Mouse (Mus musculus) small intestine, adult 2 months (tissue): Measurements from ENCODE around the gene Ikzf3.

Source experiments
- CTCF ChIP-seq: fragments of 200-500 bp; IDR thresholded peaks from 2 replicates; pipeline ENCODE4 v1.5.1; 2012; ENCODE audit warnings: low read depth, mild to moderate bottlenecking, control low read depth, inconsistent platforms, low read length, moderate library complexity, mixed read lengths; ENCODE audit not compliant: insufficient replicate concordance, insufficient read length; ENCODE audit errors: extremely low read depth
- POLR2A ChIP-seq: fragments of 200-500 bp; IDR thresholded peaks from 2 replicates; pipeline ENCODE4 v1.6.1; 2012; ENCODE audit warnings: low read depth, mild to moderate bottlenecking, control low read depth, inconsistent platforms, low read length, moderate library complexity

- no peak for TF ChIP-seq POLR2A
- TF ChIP-seq CTCF = no peak
These were observed 38.3 kb upstream of the Ikzf3 start for GRCm38 (mm10) chr11:98584146-98584545.
